Mouse (Mus musculus): ENCODE results near the gene Ptgdr2. TPM values are rescaled to one million over a fixed set of nuclear protein-coding genes. Genes with fewer than 3 reads are reported as not detected.

The Ptgdr2 gene
- polyA plus RNA-seq, 1 experiment from 2014 or later: not detected

DNA sequence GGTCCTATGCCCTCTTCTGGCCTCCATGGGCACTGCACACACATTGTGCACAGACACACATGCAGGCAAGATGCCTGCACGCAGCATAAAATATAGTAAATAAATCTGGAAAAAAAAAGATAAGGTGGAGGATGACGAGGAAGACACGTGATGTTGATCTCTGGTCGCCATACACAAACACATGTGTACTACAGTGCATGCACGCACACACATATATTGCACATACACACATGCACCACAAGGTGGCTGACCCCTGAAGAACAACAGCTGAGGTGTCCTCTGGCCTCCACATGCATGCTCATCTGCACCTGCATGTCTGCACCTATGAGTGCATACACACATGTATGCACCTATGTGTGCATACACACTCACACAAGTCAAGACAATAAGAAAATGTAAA lies 883 bp upstream of the Ptgdr2 start:
- Histone ChIP-seq H3K36me3 (replicated peaks; ENCODE audit: insufficient read depth, low read length) (no peaks in the 10 kb centered on the region), H3K27me3 (ENCODE audit: insufficient read depth, low read length) (0 out of 2 replicates have a peak, but pooled peaks cover 3% of the 10 kb centered on the region), H3K4me2 (ENCODE audit: low read depth, low read length) (no peak overlapping the region), H3K4me1 (ENCODE audit: insufficient read depth) (peaks cover 11% of the 10 kb centered on the region), H3K9ac (replicated peaks) (no peak overlapping the region), H3K27ac (ENCODE audit: low read depth) (no peak overlapping the region), H3K4me3 (ENCODE audit: low read depth, low read length) (no peak overlapping the region), H3K9me3 (ENCODE audit: low read length) (no peaks in the 10 kb centered on the region)
- ATAC-seq (no peak), DNase-seq (no peak)
- no peak for TF ChIP-seq EP300 (IDR thresholded peaks at IDR 0.05; ENCODE audit: low read depth)
- peak; percentile 33; the same call in 1 of the 2 replicates for TF ChIP-seq CTCF (IDR thresholded peaks at IDR 0.05; ENCODE audit: low read depth)
- WGBS (ENCODE audit: insufficient replicate concordance): 85% methylated on average over 5 of the region's 5 CpGs

DNA sequence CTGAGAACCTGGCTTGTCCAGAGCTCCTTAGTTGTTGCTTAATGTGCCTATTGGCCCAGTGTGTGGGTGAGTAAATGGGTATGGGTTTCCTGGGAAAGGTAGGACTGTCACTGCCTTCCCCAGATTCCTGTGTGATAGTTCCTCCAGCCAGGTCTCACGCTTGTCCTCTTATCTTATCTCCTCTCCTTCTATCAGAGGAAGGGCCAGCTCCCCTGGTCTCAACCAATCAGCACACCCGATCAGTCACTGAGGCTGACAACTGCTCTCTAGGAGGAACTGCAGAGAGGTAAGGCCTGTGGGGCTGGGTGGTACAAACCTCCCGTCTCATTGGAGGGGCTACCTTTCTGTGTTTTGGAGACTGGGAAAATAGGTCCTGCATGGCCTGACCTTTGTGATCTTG lies 1.8 kb downstream of the Ptgdr2 start:
- no peak overlapping the region for H3K27ac ChIP-seq (ENCODE audit: low read depth)
- WGBS (ENCODE audit: insufficient replicate concordance): 34% methylated on average over 3 of the region's 3 CpGs
- no peak for ATAC-seq
- TF ChIP-seq EP300 (IDR thresholded peaks at IDR 0.05; ENCODE audit: low read depth) (no peak), CTCF (IDR thresholded peaks at IDR 0.05; ENCODE audit: low read depth) (no peak)
- no peak overlapping the region for H3K9ac ChIP-seq (replicated peaks)
- H3K4me2 ChIP-seq (ENCODE audit: low read depth, low read length): no peak overlapping the region
- H3K4me1 ChIP-seq (ENCODE audit: insufficient read depth): peaks cover 12% of the 10 kb centered on the region
- H3K4me3 ChIP-seq (ENCODE audit: low read depth, low read length): no peak overlapping the region
- peaks cover 21% of the 10 kb centered on the region for H3K36me3 ChIP-seq (replicated peaks; ENCODE audit: insufficient read depth, low read length)
- H3K9me3 ChIP-seq (ENCODE audit: low read length): no peaks in the 10 kb centered on the region
- H3K27me3 ChIP-seq (ENCODE audit: insufficient read depth, low read length): 0 out of 2 replicates have a peak, but pooled peaks cover 3% of the 10 kb centered on the region
- no peak for DNase-seq

DNA sequence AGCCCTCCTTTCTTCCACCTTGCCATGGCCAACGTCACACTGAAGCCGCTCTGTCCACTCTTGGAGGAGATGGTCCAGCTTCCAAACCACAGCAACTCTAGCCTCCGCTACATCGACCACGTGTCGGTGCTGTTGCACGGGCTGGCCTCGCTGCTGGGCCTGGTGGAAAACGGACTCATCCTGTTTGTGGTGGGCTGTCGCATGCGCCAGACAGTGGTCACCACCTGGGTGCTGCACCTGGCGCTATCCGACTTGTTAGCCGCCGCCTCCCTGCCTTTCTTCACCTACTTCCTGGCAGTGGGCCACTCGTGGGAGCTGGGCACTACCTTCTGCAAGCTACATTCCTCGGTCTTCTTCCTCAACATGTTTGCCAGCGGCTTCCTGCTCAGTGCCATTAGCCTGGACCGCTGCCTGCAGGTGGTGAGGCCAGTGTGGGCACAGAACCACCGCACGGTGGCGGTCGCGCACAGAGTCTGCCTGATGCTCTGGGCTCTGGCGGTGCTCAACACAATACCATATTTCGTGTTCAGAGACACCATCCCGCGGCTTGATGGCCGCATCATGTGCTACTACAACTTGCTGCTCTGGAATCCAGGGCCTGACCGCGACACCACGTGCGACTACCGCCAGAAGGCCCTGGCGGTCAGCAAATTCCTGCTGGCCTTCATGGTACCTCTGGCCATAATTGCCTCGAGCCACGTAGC lies 3.3 kb downstream of the Ptgdr2 start:
- peak; percentile 85 for DNase-seq
- peaks cover 12% of the 10 kb centered on the region for H3K4me1 ChIP-seq (ENCODE audit: insufficient read depth)
- no peaks in the 10 kb centered on the region for H3K9me3 ChIP-seq (ENCODE audit: low read length)
- H3K4me3 ChIP-seq (ENCODE audit: low read depth, low read length): peak overlapping the region; percentile 22; the same call in 1 of the 2 replicates
- WGBS (ENCODE audit: insufficient replicate concordance): 25% methylated on average over 37 of the region's 37 CpGs
- H3K27me3 ChIP-seq (ENCODE audit: insufficient read depth, low read length): 0 out of 2 replicates have a peak, but pooled peaks cover 3% of the 10 kb centered on the region
- H3K27ac ChIP-seq (ENCODE audit: low read depth): no peak overlapping the region
- ATAC-seq: peak; percentile 77
- peaks cover 34% of the 10 kb centered on the region for H3K36me3 ChIP-seq (replicated peaks; ENCODE audit: insufficient read depth, low read length)
- peak overlapping the region; percentile 65 for H3K4me2 ChIP-seq (ENCODE audit: low read depth, low read length)
- no peak overlapping the region for H3K9ac ChIP-seq (replicated peaks)
- TF ChIP-seq EP300 (IDR thresholded peaks at IDR 0.05; ENCODE audit: low read depth) (no peak), CTCF (IDR thresholded peaks at IDR 0.05; ENCODE audit: low read depth) (peak; percentile 86)

DNA sequence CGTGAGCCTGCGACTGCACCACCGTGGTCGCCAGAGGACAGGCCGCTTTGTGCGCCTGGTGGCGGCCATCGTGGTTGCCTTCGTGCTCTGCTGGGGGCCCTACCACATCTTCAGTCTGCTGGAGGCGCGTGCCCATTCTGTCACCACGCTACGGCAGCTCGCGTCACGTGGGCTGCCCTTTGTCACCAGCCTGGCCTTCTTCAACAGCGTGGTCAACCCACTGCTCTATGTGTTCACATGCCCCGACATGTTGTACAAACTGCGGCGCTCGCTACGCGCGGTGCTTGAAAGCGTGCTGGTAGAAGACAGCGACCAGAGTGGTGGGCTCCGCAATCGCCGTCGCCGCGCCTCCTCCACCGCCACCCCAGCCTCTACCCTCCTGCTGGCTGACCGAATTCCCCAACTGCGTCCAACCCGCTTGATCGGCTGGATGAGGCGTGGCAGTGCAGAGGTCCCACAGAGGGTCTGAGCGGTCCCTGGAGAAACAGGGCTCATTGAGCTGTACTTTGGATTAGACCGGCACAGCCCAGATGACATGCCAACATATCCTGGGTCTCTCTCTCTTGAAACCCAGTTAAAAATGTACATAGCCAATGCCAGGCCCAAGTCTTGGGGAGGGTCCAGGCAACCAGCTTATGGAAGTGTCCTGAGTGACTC lies 4.0 kb downstream of the Ptgdr2 start:
- Histone ChIP-seq H3K4me3 (ENCODE audit: low read depth, low read length) (peak overlapping the region; percentile 22; the same call in 1 of the 2 replicates), H3K36me3 (replicated peaks; ENCODE audit: insufficient read depth, low read length) (peaks cover 34% of the 10 kb centered on the region), H3K4me1 (ENCODE audit: insufficient read depth) (peaks cover 12% of the 10 kb centered on the region), H3K4me2 (ENCODE audit: low read depth, low read length) (peak overlapping the region; percentile 65), H3K9ac (replicated peaks) (no peak overlapping the region), H3K27ac (ENCODE audit: low read depth) (no peak overlapping the region), H3K27me3 (ENCODE audit: insufficient read depth, low read length) (0 out of 2 replicates have a peak, but pooled peaks cover 3% of the 10 kb centered on the region), H3K9me3 (ENCODE audit: low read length) (no peaks in the 10 kb centered on the region)
- 25% methylated on average over 40 of the region's 40 CpGs for WGBS (ENCODE audit: insufficient replicate concordance)
- DNase-seq (no peak), ATAC-seq (peak; percentile 53)
- TF ChIP-seq CTCF (IDR thresholded peaks at IDR 0.05; ENCODE audit: low read depth) (no peak), EP300 (IDR thresholded peaks at IDR 0.05; ENCODE audit: low read depth) (no peak)

DNA sequence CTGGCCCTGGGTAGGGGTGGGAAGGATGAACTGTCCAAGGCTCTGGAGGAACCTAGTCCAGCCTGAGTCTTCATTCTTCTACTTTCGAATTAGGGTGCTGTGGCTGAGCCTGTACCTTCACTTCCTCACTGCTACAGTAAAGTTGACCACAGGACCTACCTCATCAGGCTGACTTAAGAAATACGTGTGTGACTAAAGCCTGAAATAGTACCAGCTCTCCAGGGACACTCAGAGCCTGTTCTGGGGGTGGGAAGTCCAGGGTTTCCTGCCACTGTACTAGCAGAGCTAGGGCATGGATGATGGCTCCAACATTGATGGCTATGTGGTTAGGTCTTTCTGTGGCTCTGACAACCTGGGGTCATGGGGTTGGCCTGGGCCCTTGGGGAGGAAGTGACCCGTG lies 7.0 kb downstream of the Ptgdr2 start:
- DNase-seq (no peak), ATAC-seq (no peak)
- Histone ChIP-seq H3K27me3 (ENCODE audit: insufficient read depth, low read length) (no peaks in the 10 kb centered on the region), H3K9ac (replicated peaks) (no peak overlapping the region), H3K4me2 (ENCODE audit: low read depth, low read length) (no peak overlapping the region), H3K27ac (ENCODE audit: low read depth) (peak overlapping the region; percentile 51; the same call in 1 of the 2 replicates), H3K36me3 (replicated peaks; ENCODE audit: insufficient read depth, low read length) (peaks cover 34% of the 10 kb centered on the region), H3K4me3 (ENCODE audit: low read depth, low read length) (no peak overlapping the region), H3K9me3 (ENCODE audit: low read length) (no peaks in the 10 kb centered on the region), H3K4me1 (ENCODE audit: insufficient read depth) (peaks cover 32% of the 10 kb centered on the region)
- TF ChIP-seq CTCF (IDR thresholded peaks at IDR 0.05; ENCODE audit: low read depth) (no peak), EP300 (IDR thresholded peaks at IDR 0.05; ENCODE audit: low read depth) (no peak)
- 59% methylated on average over 3 of the region's 3 CpGs for WGBS (ENCODE audit: insufficient replicate concordance)

DNA sequence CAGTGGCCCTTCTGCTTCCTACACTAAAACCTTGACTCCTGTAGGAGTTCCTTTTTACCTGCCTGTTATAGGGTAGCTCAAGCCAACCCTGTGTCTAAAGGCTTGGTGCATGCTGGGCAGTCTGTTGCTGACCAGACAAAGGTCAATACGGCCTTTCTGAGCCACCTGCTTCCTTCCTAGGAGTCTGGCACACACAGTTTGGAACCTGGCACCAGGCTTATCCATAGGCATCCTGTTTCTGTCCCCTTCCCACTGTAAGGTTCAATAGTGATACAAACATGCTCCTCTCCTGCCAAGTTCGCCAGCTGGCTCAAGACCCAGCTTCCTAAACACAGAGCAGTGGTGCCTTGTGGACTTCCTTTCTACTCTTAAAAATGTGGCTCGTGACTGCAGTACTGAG lies 9.5 kb downstream of the Ptgdr2 start:
- Histone ChIP-seq H3K27ac (ENCODE audit: low read depth) (peak overlapping the region; percentile 73), H3K9me3 (ENCODE audit: low read length) (no peaks in the 10 kb centered on the region), H3K4me2 (ENCODE audit: low read depth, low read length) (peak overlapping the region; percentile 93), H3K4me3 (ENCODE audit: low read depth, low read length) (peak overlapping the region; percentile 75), H3K27me3 (ENCODE audit: insufficient read depth, low read length) (no peaks in the 10 kb centered on the region), H3K9ac (replicated peaks) (peak overlapping the region; percentile 90), H3K36me3 (replicated peaks; ENCODE audit: insufficient read depth, low read length) (peaks cover 34% of the 10 kb centered on the region), H3K4me1 (ENCODE audit: insufficient read depth) (peaks cover 24% of the 10 kb centered on the region)
- 68% methylated on average over 3 of the region's 3 CpGs for WGBS (ENCODE audit: insufficient replicate concordance)
- no peak for TF ChIP-seq EP300 (IDR thresholded peaks at IDR 0.05; ENCODE audit: low read depth)
- no peak for TF ChIP-seq CTCF (IDR thresholded peaks at IDR 0.05; ENCODE audit: low read depth)
- ATAC-seq: no peak
- DNase-seq: no peak

Measured in liver, postnatal 0 days (tissue).